Mouse (Mus musculus): ENCODE measurements at regions not wholly inside any gene's neighbourhood (a gene's known extent, or its start where the extent isn't known, plus 50 kb on each side); places are given as distances from the start of the nearest gene placed in this dataset.

DNA sequence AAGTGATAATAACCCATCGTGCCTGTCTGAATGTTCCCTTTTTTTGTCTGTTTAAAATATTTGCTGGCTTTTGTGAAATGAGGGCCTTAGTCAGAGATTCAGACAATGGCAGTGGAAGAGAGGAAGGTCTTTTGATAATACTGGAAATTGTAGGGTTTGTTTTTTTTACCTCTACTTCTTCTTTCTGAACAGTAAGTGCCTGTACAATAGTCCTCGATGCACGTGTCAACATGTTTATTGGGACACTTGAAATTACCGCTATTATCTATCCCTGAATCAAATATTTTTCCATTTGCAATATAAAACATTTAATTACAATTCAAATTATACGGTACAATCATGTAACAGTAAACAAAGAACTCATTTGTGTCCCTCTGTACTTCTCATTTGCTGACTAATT, 733.5 kb downstream of the Fam19a2 start:
- H3K27me3 ChIP-seq (ENCODE audit: control insufficient read depth, insufficient read depth, low read length): no peaks in the 10 kb centered on the region
- 87% methylated on average over 5 of the region's 5 CpGs for WGBS
- H3K9me3 ChIP-seq (ENCODE audit: control insufficient read depth, low read depth, low read length): no peaks in the 10 kb centered on the region

DNA sequence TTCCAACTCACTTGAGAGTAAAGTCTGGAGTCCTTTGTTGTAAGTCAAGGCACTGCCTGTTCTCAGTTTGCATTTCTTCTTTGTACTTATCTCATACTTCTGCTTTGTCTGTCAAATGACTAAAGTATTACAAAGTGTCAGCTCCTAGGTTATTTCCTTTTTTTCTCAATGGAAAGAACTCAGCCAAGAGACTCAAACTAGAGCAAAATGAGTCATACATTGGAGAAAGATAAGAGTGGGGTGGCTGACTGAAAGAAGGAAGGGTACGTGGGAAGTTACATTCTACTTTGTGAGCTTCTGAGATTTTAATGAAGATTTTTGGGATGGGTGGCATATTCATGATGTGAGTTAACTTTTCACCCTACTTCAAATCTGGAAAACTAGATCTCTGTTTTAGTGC, 735.2 kb downstream of the Fam19a2 start:
- H3K9ac ChIP-seq (replicated peaks; ENCODE audit: low read depth, low read length): no peak overlapping the region
- no peaks in the 10 kb centered on the region for H3K4me1 ChIP-seq (ENCODE audit: control insufficient read depth, insufficient read depth, low read length)
- no peak overlapping the region for H3K4me3 ChIP-seq (ENCODE audit: low read depth, low read length)
- H3K4me2 ChIP-seq (replicated peaks; ENCODE audit: low read depth, low read length): no peak overlapping the region
- no peak overlapping the region for H3K27ac ChIP-seq (ENCODE audit: low read length)
- H3K9me3 ChIP-seq (ENCODE audit: control insufficient read depth, low read depth, low read length): no peaks in the 10 kb centered on the region
- 65% methylated on average over 1 of the region's 1 CpGs for WGBS
- H3K36me3 ChIP-seq (ENCODE audit: control insufficient read depth, insufficient read depth, low read length): no peaks in the 10 kb centered on the region
- no peaks in the 10 kb centered on the region for H3K27me3 ChIP-seq (ENCODE audit: control insufficient read depth, insufficient read depth, low read length)
- ATAC-seq (ENCODE audit: insufficient number of reproducible peaks, insufficient read depth, low FRiP score, low read depth): no peak

More for the DNA sequence above, 733.5 kb downstream of the Fam19a2 start:
- no peak overlapping the region for H3K4me2 ChIP-seq (replicated peaks; ENCODE audit: low read depth, low read length)
- no peaks in the 10 kb centered on the region for H3K4me1 ChIP-seq (ENCODE audit: control insufficient read depth, insufficient read depth, low read length)
- H3K36me3 ChIP-seq (ENCODE audit: control insufficient read depth, insufficient read depth, low read length): no peaks in the 10 kb centered on the region
- ATAC-seq (ENCODE audit: insufficient number of reproducible peaks, insufficient read depth, low FRiP score, low read depth): no peak
- no peak overlapping the region for H3K4me3 ChIP-seq (ENCODE audit: low read depth, low read length)
- H3K27ac ChIP-seq (ENCODE audit: low read length): no peak overlapping the region
- no peak overlapping the region for H3K9ac ChIP-seq (replicated peaks; ENCODE audit: low read depth, low read length)

DNA sequence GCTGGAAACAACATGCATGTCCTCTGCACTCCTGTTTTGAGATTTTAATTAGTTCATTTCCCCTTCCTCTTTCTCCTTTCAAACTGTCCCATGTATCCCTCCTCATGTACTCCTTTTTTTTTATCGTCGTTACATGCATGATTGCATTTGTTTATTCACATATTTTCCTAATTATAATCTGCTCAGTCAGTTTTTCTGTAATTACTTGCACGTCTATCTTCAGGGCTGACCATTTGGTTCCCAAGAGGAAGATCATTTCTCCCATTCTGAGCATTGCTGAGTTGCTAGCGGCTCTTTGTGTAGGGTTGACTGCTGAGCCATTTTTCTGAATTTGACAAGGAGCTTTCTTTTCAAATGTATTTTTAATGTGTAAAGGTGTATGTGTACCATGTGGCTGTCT, 781.2 kb downstream of the Fam19a2 start:
- H3K9me3 ChIP-seq (ENCODE audit: control insufficient read depth, low read depth, low read length): no peaks in the 10 kb centered on the region
- WGBS: 87% methylated on average over 4 of the region's 4 CpGs
- no peaks in the 10 kb centered on the region for H3K27me3 ChIP-seq (ENCODE audit: control insufficient read depth, insufficient read depth, low read length)
- H3K9ac ChIP-seq (replicated peaks; ENCODE audit: low read depth, low read length): no peak overlapping the region
- ATAC-seq (ENCODE audit: insufficient number of reproducible peaks, insufficient read depth, low FRiP score, low read depth): no peak
- no peaks in the 10 kb centered on the region for H3K36me3 ChIP-seq (ENCODE audit: control insufficient read depth, insufficient read depth, low read length)
- no peaks in the 10 kb centered on the region for H3K4me1 ChIP-seq (ENCODE audit: control insufficient read depth, insufficient read depth, low read length)
- no peak overlapping the region for H3K4me2 ChIP-seq (replicated peaks; ENCODE audit: low read depth, low read length)
- H3K27ac ChIP-seq (ENCODE audit: low read length): no peak overlapping the region
- H3K4me3 ChIP-seq (ENCODE audit: low read depth, low read length): no peak overlapping the region

DNA sequence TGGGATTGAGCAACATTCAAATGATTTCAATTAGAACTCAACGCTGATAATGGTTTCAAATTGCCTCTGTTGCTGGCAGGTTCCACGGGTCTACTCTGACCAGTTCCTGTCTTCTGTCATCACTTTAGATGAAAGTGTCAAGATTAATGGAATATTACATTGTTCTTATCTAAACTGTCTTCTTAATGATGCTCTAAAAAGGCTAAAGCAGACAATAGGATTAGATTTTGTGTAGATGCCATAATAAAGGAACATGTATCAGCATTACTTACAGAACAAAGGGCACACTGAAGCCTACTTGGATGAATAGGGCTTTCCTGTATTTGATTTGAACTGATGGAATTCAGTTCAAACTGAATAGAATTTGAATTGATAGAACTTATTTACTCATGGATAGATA, 782.0 kb downstream of the Fam19a2 start:
- H3K4me1 ChIP-seq (ENCODE audit: control insufficient read depth, insufficient read depth, low read length): no peaks in the 10 kb centered on the region
- no peak overlapping the region for H3K4me2 ChIP-seq (replicated peaks; ENCODE audit: low read depth, low read length)
- no peak overlapping the region for H3K27ac ChIP-seq (ENCODE audit: low read length)
- no peak for ATAC-seq (ENCODE audit: insufficient number of reproducible peaks, insufficient read depth, low FRiP score, low read depth)
- H3K9ac ChIP-seq (replicated peaks; ENCODE audit: low read depth, low read length): no peak overlapping the region
- WGBS: 65% methylated on average over 2 of the region's 2 CpGs
- no peaks in the 10 kb centered on the region for H3K27me3 ChIP-seq (ENCODE audit: control insufficient read depth, insufficient read depth, low read length)
- no peak overlapping the region for H3K4me3 ChIP-seq (ENCODE audit: low read depth, low read length)
- H3K36me3 ChIP-seq (ENCODE audit: control insufficient read depth, insufficient read depth, low read length): no peaks in the 10 kb centered on the region
- H3K9me3 ChIP-seq (ENCODE audit: control insufficient read depth, low read depth, low read length): no peaks in the 10 kb centered on the region

DNA sequence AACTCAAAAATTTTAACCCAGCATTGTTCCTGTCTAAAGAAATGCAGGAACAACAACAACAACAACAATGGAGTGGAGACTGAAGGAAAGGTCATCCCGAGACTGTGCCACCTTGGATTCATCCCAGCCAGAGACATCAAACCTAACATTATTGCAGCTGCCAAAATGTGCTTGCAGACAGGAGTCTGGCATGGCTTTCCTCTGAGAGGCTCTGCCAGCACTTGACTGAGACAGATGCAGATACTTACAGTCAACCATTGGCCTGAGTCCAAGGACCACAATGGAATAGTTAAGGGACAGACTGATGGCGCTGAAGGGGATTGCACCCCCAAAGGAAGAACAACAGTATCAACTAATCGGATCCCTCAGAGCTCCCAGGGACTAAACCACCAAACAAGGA, 819.0 kb downstream of the Fam19a2 start:
- 72% methylated on average over 3 of the region's 3 CpGs for WGBS
- no peaks in the 10 kb centered on the region for H3K4me1 ChIP-seq (ENCODE audit: control insufficient read depth, insufficient read depth, low read length)
- H3K4me2 ChIP-seq (replicated peaks; ENCODE audit: low read depth, low read length): no peak overlapping the region
- H3K9me3 ChIP-seq (ENCODE audit: control insufficient read depth, low read depth, low read length): no peaks in the 10 kb centered on the region
- no peak overlapping the region for H3K27ac ChIP-seq (ENCODE audit: low read length)
- no peak overlapping the region for H3K9ac ChIP-seq (replicated peaks; ENCODE audit: low read depth, low read length)
- H3K27me3 ChIP-seq (ENCODE audit: control insufficient read depth, insufficient read depth, low read length): no peaks in the 10 kb centered on the region
- H3K4me3 ChIP-seq (ENCODE audit: low read depth, low read length): no peak overlapping the region
- no peak for ATAC-seq (ENCODE audit: insufficient number of reproducible peaks, insufficient read depth, low FRiP score, low read depth)
- no peaks in the 10 kb centered on the region for H3K36me3 ChIP-seq (ENCODE audit: control insufficient read depth, insufficient read depth, low read length)

DNA sequence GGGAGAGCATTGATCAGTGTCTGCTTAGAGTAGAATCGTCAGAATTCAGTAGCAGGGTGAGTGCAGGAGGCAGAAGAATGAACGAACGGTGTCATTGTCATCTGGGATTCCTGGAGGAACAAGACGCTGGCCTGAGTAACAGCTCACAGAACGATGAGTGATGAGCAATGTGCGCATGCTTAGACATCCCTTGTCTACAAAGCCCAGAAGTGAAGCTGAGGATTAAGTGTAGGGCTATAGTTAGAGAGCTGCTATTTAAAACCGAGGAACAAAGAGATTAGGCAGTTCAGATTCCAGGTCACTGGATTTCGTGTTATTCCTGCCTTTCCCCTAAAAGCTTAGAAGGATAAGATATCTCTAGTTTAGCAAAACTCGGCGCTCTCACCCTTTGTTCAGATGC, 826.8 kb downstream of the Fam19a2 start:
- Histone ChIP-seq H3K4me1 (ENCODE audit: control insufficient read depth, insufficient read depth, low read length) (no peaks in the 10 kb centered on the region), H3K27ac (ENCODE audit: low read length) (no peak overlapping the region), H3K36me3 (ENCODE audit: control insufficient read depth, insufficient read depth, low read length) (no peaks in the 10 kb centered on the region), H3K9me3 (ENCODE audit: control insufficient read depth, low read depth, low read length) (no peaks in the 10 kb centered on the region), H3K4me2 (replicated peaks; ENCODE audit: low read depth, low read length) (no peak overlapping the region), H3K4me3 (ENCODE audit: low read depth, low read length) (no peak overlapping the region), H3K9ac (replicated peaks; ENCODE audit: low read depth, low read length) (no peak overlapping the region), H3K27me3 (ENCODE audit: control insufficient read depth, insufficient read depth, low read length) (no peaks in the 10 kb centered on the region)
- ATAC-seq (ENCODE audit: insufficient number of reproducible peaks, insufficient read depth, low FRiP score, low read depth): no peak
- 69% methylated on average over 10 of the region's 10 CpGs for WGBS

DNA sequence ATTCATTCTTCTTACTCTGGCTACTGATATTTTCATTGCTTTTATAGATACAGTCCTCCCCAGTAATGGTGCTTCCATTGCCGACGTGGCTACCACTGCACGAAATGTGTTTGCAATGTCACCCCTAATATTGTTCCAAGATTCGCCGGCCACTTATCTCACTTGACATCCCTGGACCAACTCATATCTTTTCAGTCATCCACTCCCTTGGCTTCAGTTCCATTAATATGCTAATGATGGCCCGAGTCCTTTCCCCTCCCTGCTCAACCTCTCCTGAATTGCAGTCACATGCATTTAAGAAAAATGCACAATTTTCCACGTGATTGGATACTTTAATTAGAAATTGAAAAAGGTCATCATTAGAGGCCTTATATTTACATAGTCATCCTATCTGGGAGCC, 827.6 kb downstream of the Fam19a2 start:
- Histone ChIP-seq H3K27me3 (ENCODE audit: control insufficient read depth, insufficient read depth, low read length) (no peaks in the 10 kb centered on the region), H3K4me1 (ENCODE audit: control insufficient read depth, insufficient read depth, low read length) (no peaks in the 10 kb centered on the region), H3K27ac (ENCODE audit: low read length) (no peak overlapping the region), H3K9me3 (ENCODE audit: control insufficient read depth, low read depth, low read length) (no peaks in the 10 kb centered on the region), H3K36me3 (ENCODE audit: control insufficient read depth, insufficient read depth, low read length) (no peaks in the 10 kb centered on the region), H3K4me2 (replicated peaks; ENCODE audit: low read depth, low read length) (no peak overlapping the region), H3K4me3 (ENCODE audit: low read depth, low read length) (no peak overlapping the region), H3K9ac (replicated peaks; ENCODE audit: low read depth, low read length) (no peak overlapping the region)
- WGBS: 89% methylated on average over 7 of the region's 7 CpGs
- ATAC-seq (ENCODE audit: insufficient number of reproducible peaks, insufficient read depth, low FRiP score, low read depth): no peak

DNA sequence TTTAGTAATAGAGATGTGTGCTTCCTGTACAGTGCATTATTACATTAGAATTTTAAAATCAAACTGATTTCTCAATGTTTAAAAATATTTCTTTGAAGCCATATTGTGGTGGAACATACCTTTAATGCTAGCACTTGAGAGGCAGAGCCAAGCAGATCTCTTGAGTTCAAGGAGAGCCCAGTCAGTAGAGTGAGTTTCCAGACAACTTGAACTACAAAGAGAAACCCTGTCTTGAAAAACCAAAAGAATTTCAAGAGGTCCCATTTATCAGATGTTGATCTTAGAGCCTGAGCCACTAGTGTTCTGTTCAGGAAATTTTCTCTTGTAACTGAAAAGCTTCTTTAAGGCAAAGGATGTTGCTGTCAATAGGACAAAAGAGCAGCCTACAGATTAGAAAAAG, 855.8 kb downstream of the Fam19a2 start:
- Histone ChIP-seq H3K9ac (replicated peaks; ENCODE audit: low read depth, low read length) (no peak overlapping the region), H3K4me3 (ENCODE audit: low read depth, low read length) (no peak overlapping the region), H3K4me2 (replicated peaks; ENCODE audit: low read depth, low read length) (no peak overlapping the region), H3K27ac (ENCODE audit: low read length) (no peak overlapping the region), H3K27me3 (ENCODE audit: control insufficient read depth, insufficient read depth, low read length) (no peaks in the 10 kb centered on the region), H3K9me3 (ENCODE audit: control insufficient read depth, low read depth, low read length) (no peaks in the 10 kb centered on the region), H3K4me1 (ENCODE audit: control insufficient read depth, insufficient read depth, low read length) (no peaks in the 10 kb centered on the region), H3K36me3 (ENCODE audit: control insufficient read depth, insufficient read depth, low read length) (no peaks in the 10 kb centered on the region)
- ATAC-seq (ENCODE audit: insufficient number of reproducible peaks, insufficient read depth, low FRiP score, low read depth): no peak

DNA sequence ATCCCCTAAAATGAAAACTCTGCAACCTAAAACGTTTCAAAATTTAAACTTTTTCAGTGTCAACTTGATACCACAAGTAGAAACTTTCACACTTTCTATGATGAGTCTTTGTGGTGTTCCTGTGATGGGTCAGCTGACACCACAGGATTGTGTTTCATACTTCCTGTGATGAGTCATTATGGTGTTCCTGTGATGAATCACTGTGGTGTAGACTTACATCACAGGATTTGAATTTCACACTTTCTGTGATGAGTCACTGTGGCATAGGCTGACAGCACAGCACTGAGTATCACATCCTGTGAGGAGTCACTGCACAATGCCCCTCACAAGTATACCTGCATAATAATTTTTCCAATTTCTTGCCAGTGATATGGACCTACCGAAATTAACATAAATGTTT, 874.7 kb downstream of the Fam19a2 start:
- WGBS: 72% methylated on average over 2 of the region's 2 CpGs
- Histone ChIP-seq H3K4me1 (ENCODE audit: control insufficient read depth, insufficient read depth, low read length) (no peaks in the 10 kb centered on the region), H3K9me3 (ENCODE audit: control insufficient read depth, low read depth, low read length) (no peaks in the 10 kb centered on the region), H3K9ac (replicated peaks; ENCODE audit: low read depth, low read length) (no peak overlapping the region), H3K27me3 (ENCODE audit: control insufficient read depth, insufficient read depth, low read length) (no peaks in the 10 kb centered on the region), H3K4me3 (ENCODE audit: low read depth, low read length) (no peak overlapping the region), H3K36me3 (ENCODE audit: control insufficient read depth, insufficient read depth, low read length) (no peaks in the 10 kb centered on the region), H3K4me2 (replicated peaks; ENCODE audit: low read depth, low read length) (no peak overlapping the region), H3K27ac (ENCODE audit: low read length) (no peak overlapping the region)
- ATAC-seq (ENCODE audit: insufficient number of reproducible peaks, insufficient read depth, low FRiP score, low read depth): no peak
